Comparison of ENCODE assay signal across 9 mouse cellular contexts in the genomic region with DNA sequence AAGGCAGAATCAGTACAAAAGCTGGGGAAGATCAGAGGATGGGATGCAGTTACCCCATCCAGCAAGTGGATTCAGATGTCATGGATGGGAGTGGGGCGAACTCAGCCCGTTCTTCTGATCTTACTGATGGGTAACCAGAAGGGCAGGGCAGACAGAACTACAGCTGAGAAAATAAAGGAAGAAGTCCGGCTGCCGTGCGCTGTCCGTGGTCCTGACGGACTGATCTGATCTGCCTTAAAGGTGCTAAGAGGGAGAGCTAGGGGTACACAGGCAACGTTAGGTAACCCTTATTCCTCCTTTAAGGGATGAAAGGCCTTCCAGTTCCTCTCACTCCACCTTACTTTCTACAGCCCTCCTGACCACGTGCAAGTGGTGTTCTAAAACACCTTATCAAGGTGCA. TPM values are rescaled to one million over a fixed set of nuclear protein-coding genes. Genes with fewer than 3 reads are reported as not detected.
DNase-seq lines count a peak whose midpoint lies in the region; ATAC-seq lines count a peak whose summit lies in the region.
"Had no signal": no experiment of that assay in that cellular context is flagged by ENCODE, and none has a peak within 500 bp of the region (broad histone marks: within the 10 kb centered on the region; RNA-seq: fewer than 3 reads in every experiment).

No protein-coding gene starts in this region.

- H3K36me3 ChIP-seq in hindbrain, embryonic 11.5 days (ENCODE audit: control insufficient read depth, insufficient read depth, low read length): peaks cover 3% of the 10 kb centered on the region; the same call in 1 of the 2 replicates
- H3K36me3 ChIP-seq in hindbrain, embryonic 14.5 days (replicated peaks; ENCODE audit: control insufficient read depth, insufficient read depth): peaks cover 57% of the 10 kb centered on the region
- H3K36me3 ChIP-seq in embryonic facial prominence, embryonic 14.5 days (ENCODE audit: control insufficient read depth, insufficient read depth, low read length): peaks cover 43% of the 10 kb centered on the region
- H3K36me3 ChIP-seq in midbrain, embryonic 14.5 days (ENCODE audit: control insufficient read depth, insufficient read depth, low read length): peaks cover 63% of the 10 kb centered on the region

- H3K27ac ChIP-seq in hindbrain, embryonic 11.5 days (ENCODE audit: low read depth, low read length): no peak overlapping the region
- H3K27ac ChIP-seq in hindbrain, embryonic 14.5 days: no peak overlapping the region
- no peak overlapping the region for H3K27ac ChIP-seq in embryonic facial prominence, embryonic 14.5 days (replicated peaks; ENCODE audit: low read depth, low read length)
- no peak overlapping the region for H3K27ac ChIP-seq in midbrain, embryonic 14.5 days (replicated peaks; ENCODE audit: low read depth, low read length)

- no peaks in the 10 kb centered on the region for H3K9me3 ChIP-seq in hindbrain, embryonic 11.5 days (ENCODE audit: control insufficient read depth, low read length)
- no peaks in the 10 kb centered on the region for H3K9me3 ChIP-seq in hindbrain, embryonic 14.5 days (ENCODE audit: control insufficient read depth, low read length)
- no peaks in the 10 kb centered on the region for H3K9me3 ChIP-seq in embryonic facial prominence, embryonic 14.5 days (ENCODE audit: control insufficient read depth, low read length)
- H3K9me3 ChIP-seq in midbrain, embryonic 14.5 days (ENCODE audit: control insufficient read depth, low read length): no peaks in the 10 kb centered on the region

- 21% methylated on average over 9 of the region's 9 CpGs for WGBS in hindbrain, embryonic 11.5 days
- 24% methylated on average over 9 of the region's 9 CpGs for WGBS in hindbrain, embryonic 14.5 days
- 20% methylated on average over 9 of the region's 9 CpGs for WGBS in embryonic facial prominence, embryonic 14.5 days
- 35% methylated on average over 9 of the region's 9 CpGs for WGBS in midbrain, embryonic 14.5 days

- no peak for ATAC-seq in hindbrain, embryonic 11.5 days (ENCODE audit: low FRiP score)
- no peak for ATAC-seq in hindbrain, embryonic 14.5 days (ENCODE audit: low FRiP score)
- ATAC-seq in embryonic facial prominence, embryonic 14.5 days (ENCODE audit: low read depth): no peak
- no peak for ATAC-seq in erythroblast, adult 5-6 weeks (replicated peaks; ENCODE audit: low FRiP score, poor library complexity, severe bottlenecking)
- no peak for ATAC-seq in midbrain, embryonic 14.5 days (ENCODE audit: low FRiP score, low TSS enrichment)

- DNase-seq in hindbrain, embryonic 11.5 days (ENCODE audit: low spot score): peak; percentile 64
- no peak for DNase-seq in hindbrain, embryonic 14.5 days (ENCODE audit: low spot score)
- DNase-seq in MEL-GATA-1-ER (ENCODE audit: extremely low read depth, low read depth): peak; percentile 33
- peak; percentile 54 for DNase-seq in embryonic facial prominence, embryonic 14.5 days (ENCODE audit: low spot score)
- DNase-seq in naive thymus-derived CD4-positive, alpha-beta T cell, adult 2 months (ENCODE audit: low read depth): peak; percentile 65
- DNase-seq in c-Kit-positive CD71-positive TER-119-positive erythroid progenitor cells, embryonic 14.5 days (ENCODE audit: low spot score): no peak
- no peak for DNase-seq in midbrain, embryonic 14.5 days

- no peak overlapping the region for H3K9ac ChIP-seq in hindbrain, embryonic 11.5 days (ENCODE audit: low read depth, low read length)
- H3K9ac ChIP-seq in hindbrain, embryonic 14.5 days: no peak overlapping the region
- no peak overlapping the region for H3K9ac ChIP-seq in embryonic facial prominence, embryonic 14.5 days (ENCODE audit: low read depth, low read length)
- H3K9ac ChIP-seq in midbrain, embryonic 14.5 days (replicated peaks; ENCODE audit: low read length): no peak overlapping the region

- H3K4me3 ChIP-seq in hindbrain, embryonic 11.5 days (ENCODE audit: low read depth, low read length): no peak overlapping the region
- H3K4me3 ChIP-seq in hindbrain, embryonic 14.5 days (replicated peaks; ENCODE audit: low read length): no peak overlapping the region
- no peak overlapping the region for H3K4me3 ChIP-seq in embryonic facial prominence, embryonic 14.5 days (ENCODE audit: low read depth, low read length)
- H3K4me3 ChIP-seq in midbrain, embryonic 14.5 days (replicated peaks; ENCODE audit: low read depth, low read length): no peak overlapping the region

- H3K27me3 ChIP-seq in hindbrain, embryonic 11.5 days (ENCODE audit: control insufficient read depth, insufficient read depth, low read length): no peaks in the 10 kb centered on the region
- H3K27me3 ChIP-seq in hindbrain, embryonic 14.5 days (ENCODE audit: control insufficient read depth, insufficient read depth, low read length): no peaks in the 10 kb centered on the region
- no peaks in the 10 kb centered on the region for H3K27me3 ChIP-seq in embryonic facial prominence, embryonic 14.5 days (replicated peaks; ENCODE audit: control insufficient read depth, insufficient read depth, low read length)
- no peaks in the 10 kb centered on the region for H3K27me3 ChIP-seq in midbrain, embryonic 14.5 days (ENCODE audit: control insufficient read depth, insufficient read depth, low read length)

- H3K4me1 ChIP-seq in hindbrain, embryonic 11.5 days (replicated peaks; ENCODE audit: control insufficient read depth, insufficient read depth, low read length): no peaks in the 10 kb centered on the region
- H3K4me1 ChIP-seq in hindbrain, embryonic 14.5 days (replicated peaks; ENCODE audit: control insufficient read depth, insufficient read depth, low read length): peaks cover 7% of the 10 kb centered on the region
- 0 out of 2 replicates have a peak, but pooled peaks cover 7% of the 10 kb centered on the region for H3K4me1 ChIP-seq in embryonic facial prominence, embryonic 14.5 days (ENCODE audit: control insufficient read depth, insufficient read depth, low read length)
- H3K4me1 ChIP-seq in midbrain, embryonic 14.5 days (ENCODE audit: control insufficient read depth, insufficient read depth, low read length): 0 out of 2 replicates have a peak, but pooled peaks cover 3% of the 10 kb centered on the region

- no peak overlapping the region for H3K4me2 ChIP-seq in hindbrain, embryonic 11.5 days (replicated peaks; ENCODE audit: low read depth, low read length)
- no peak overlapping the region for H3K4me2 ChIP-seq in hindbrain, embryonic 14.5 days (replicated peaks)
- H3K4me2 ChIP-seq in embryonic facial prominence, embryonic 14.5 days (ENCODE audit: low read depth, low read length): no peak overlapping the region
- H3K4me2 ChIP-seq in midbrain, embryonic 14.5 days (ENCODE audit: low read length): no peak overlapping the region

RNA-seq across cellular contexts. Expression of a gene that starts 1.5 kb away (rescaled TPM):
- polyA plus RNA-seq in hindbrain, embryonic 11.5 days (2014; fragmentation: Nextera tagmentation; extraction: Ambion mirVana): 21.0 and 26.8 TPM in 2 replicates
- polyA plus RNA-seq in hindbrain, embryonic 14.5 days (2014; fragmentation: Nextera tagmentation; extraction: Ambion mirVana): 22.9 and 25.1 TPM in 2 replicates
- 13.4 and 15.0 TPM in 2 replicates for polyA plus RNA-seq in embryonic facial prominence, embryonic 14.5 days (2014; fragmentation: Nextera tagmentation; extraction: Ambion mirVana)
- 0.96 and 2.9 TPM in 2 replicates for total RNA-seq in erythroblast, adult 5-6 weeks (2015; ENCODE audit: low replicate concordance)
- 0.51 and 1.5 TPM in 2 replicates for total RNA-seq in erythroblast, adult 5-6 weeks (2017; ENCODE audit: low replicate concordance)
- 20.6 and 26.1 TPM in 2 replicates for polyA plus RNA-seq in midbrain, embryonic 14.5 days (2014; fragmentation: Nextera tagmentation; extraction: Ambion mirVana)

RNA-seq across cellular contexts. Expression of a gene that starts 6.2 kb away (rescaled TPM):
- 233 and 246 TPM in 2 replicates for polyA plus RNA-seq in hindbrain, embryonic 11.5 days (2014; fragmentation: Nextera tagmentation; extraction: Ambion mirVana)
- polyA plus RNA-seq in hindbrain, embryonic 14.5 days (2014; fragmentation: Nextera tagmentation; extraction: Ambion mirVana): 589 and 599 TPM in 2 replicates
- 199 and 230 TPM in 2 replicates for polyA plus RNA-seq in embryonic facial prominence, embryonic 14.5 days (2014; fragmentation: Nextera tagmentation; extraction: Ambion mirVana)
- total RNA-seq in erythroblast, adult 5-6 weeks (2015; ENCODE audit: low replicate concordance): 214 and 246 TPM in 2 replicates
- 60.4 and 72.2 TPM in 2 replicates for total RNA-seq in erythroblast, adult 5-6 weeks (2017; ENCODE audit: low replicate concordance)
- 528 and 640 TPM in 2 replicates for polyA plus RNA-seq in midbrain, embryonic 14.5 days (2014; fragmentation: Nextera tagmentation; extraction: Ambion mirVana)

RNA-seq across cellular contexts. Expression of a gene that starts 10.1 kb away (rescaled TPM):
- polyA plus RNA-seq in hindbrain, embryonic 11.5 days (2014; fragmentation: Nextera tagmentation; extraction: Ambion mirVana): 27.3 and 27.9 TPM in 2 replicates
- 78.0 and 81.4 TPM in 2 replicates for polyA plus RNA-seq in hindbrain, embryonic 14.5 days (2014; fragmentation: Nextera tagmentation; extraction: Ambion mirVana)
- 34.3 and 42.8 TPM in 2 replicates for polyA plus RNA-seq in embryonic facial prominence, embryonic 14.5 days (2014; fragmentation: Nextera tagmentation; extraction: Ambion mirVana)
- total RNA-seq in erythroblast, adult 5-6 weeks (2015; ENCODE audit: low replicate concordance): 0.19 TPM in 1 of 2 replicates, not detected in the other
- 0.14 TPM in 1 of 2 replicates, not detected in the other for total RNA-seq in erythroblast, adult 5-6 weeks (2017; ENCODE audit: low replicate concordance)
- 78.1 and 94.2 TPM in 2 replicates for polyA plus RNA-seq in midbrain, embryonic 14.5 days (2014; fragmentation: Nextera tagmentation; extraction: Ambion mirVana)
- total RNA-seq: hematopoietic stem cell, adult 5-6 weeks had no signal

RNA-seq across cellular contexts. Expression of a gene that starts 21.0 kb away (rescaled TPM):
- 1.7 and 1.8 TPM in 2 replicates for polyA plus RNA-seq in hindbrain, embryonic 11.5 days (2014; fragmentation: Nextera tagmentation; extraction: Ambion mirVana)
- polyA plus RNA-seq in hindbrain, embryonic 14.5 days (2014; fragmentation: Nextera tagmentation; extraction: Ambion mirVana): 2.5 and 3.9 TPM in 2 replicates
- polyA plus RNA-seq in embryonic facial prominence, embryonic 14.5 days (2014; fragmentation: Nextera tagmentation; extraction: Ambion mirVana): 2.3 and 3.3 TPM in 2 replicates
- not detected in 2 replicates for total RNA-seq in erythroblast, adult 5-6 weeks (2015; ENCODE audit: low replicate concordance)
- total RNA-seq in erythroblast, adult 5-6 weeks (2017; ENCODE audit: low replicate concordance): 0.43 and 5.3 TPM in 2 replicates
- 3.0 TPM in 2 replicates for polyA plus RNA-seq in midbrain, embryonic 14.5 days (2014; fragmentation: Nextera tagmentation; extraction: Ambion mirVana)
- total RNA-seq: hematopoietic stem cell, adult 5-6 weeks had no signal

RNA-seq across cellular contexts. Expression of a gene that starts 21.4 kb away (rescaled TPM):
- 43.8 and 54.5 TPM in 2 replicates for polyA plus RNA-seq in hindbrain, embryonic 11.5 days (2014; fragmentation: Nextera tagmentation; extraction: Ambion mirVana)
- polyA plus RNA-seq in hindbrain, embryonic 14.5 days (2014; fragmentation: Nextera tagmentation; extraction: Ambion mirVana): 55.1 and 56.5 TPM in 2 replicates
- 38.2 and 40.6 TPM in 2 replicates for polyA plus RNA-seq in embryonic facial prominence, embryonic 14.5 days (2014; fragmentation: Nextera tagmentation; extraction: Ambion mirVana)
- total RNA-seq in erythroblast, adult 5-6 weeks (2015; ENCODE audit: low replicate concordance): 8.5 and 14.2 TPM in 2 replicates
- 3.2 and 4.0 TPM in 2 replicates for total RNA-seq in erythroblast, adult 5-6 weeks (2017; ENCODE audit: low replicate concordance)
- polyA plus RNA-seq in midbrain, embryonic 14.5 days (2014; fragmentation: Nextera tagmentation; extraction: Ambion mirVana): 56.0 and 62.7 TPM in 2 replicates

Comparison
In these comparisons a context has a peak if more than half of its experiments do, and no peak if none do; other contexts are left out.
1. DNase-seq: peak in hindbrain, embryonic 11.5 days (single experiment), MEL-GATA-1-ER (single experiment), embryonic facial prominence, embryonic 14.5 days (single experiment) and naive thymus-derived CD4-positive, alpha-beta T cell, adult 2 months (single experiment); none in hindbrain, embryonic 14.5 days (single experiment), c-Kit-positive CD71-positive TER-119-positive erythroid progenitor cells, embryonic 14.5 days (single experiment) and midbrain, embryonic 14.5 days (single experiment).